Mouse (Mus musculus) neural tube, embryonic 14.5 days (tissue): ENCODE data around the gene Tmem247. TPM values are rescaled to one million over a fixed set of nuclear protein-coding genes. Genes with fewer than 3 reads are reported as not detected.

Experiments used
- ATAC-seq: fragments of 200-750 bp; cut with Nextera tagmentation; 2 replicates; pipeline ENCODE4 v1.8.0; 2017; ENCODE audit warnings: low read depth, mild to moderate bottlenecking, moderate TSS enrichment, moderate library complexity
- H3K27ac ChIP-seq: fragments of 300-500 bp; sonication (generic); 2 replicates; pipeline ENCODE4 v1.5.1; 2014; ENCODE audit warnings: low read depth, mild to moderate bottlenecking, control low read depth, low read length, moderate library complexity, mixed read lengths
- H3K27me3 ChIP-seq: fragments of 300-500 bp; sonication (generic); 2 replicates; pipeline ENCODE4 v1.6.1; 2014; ENCODE audit warnings: low read length; ENCODE audit not compliant: control insufficient read depth, insufficient read depth
- H3K36me3 ChIP-seq: fragments of 300-500 bp; sonication (generic); 2 replicates; pipeline ENCODE4 v1.6.1; 2014; ENCODE audit warnings: low read length, mixed read lengths; ENCODE audit not compliant: control insufficient read depth, insufficient read depth
- H3K4me1 ChIP-seq: fragments of 300-500 bp; sonication (generic); 2 replicates; pipeline ENCODE4 v1.6.1; 2014; ENCODE audit warnings: low read length; ENCODE audit not compliant: control insufficient read depth, insufficient read depth
- H3K4me2 ChIP-seq: fragments of 300-500 bp; sonication (generic); 2 replicates; pipeline ENCODE4 v1.6.1; 2014; ENCODE audit warnings: mild to moderate bottlenecking, low read depth, low read length, control low read depth
- H3K4me3 ChIP-seq: fragments of 300-500 bp; sonication (generic); 2 replicates; pipeline ENCODE4 v1.5.1; 2014; ENCODE audit warnings: low read depth, low read length, control low read depth, mixed read lengths
- H3K9ac ChIP-seq: fragments of 300-500 bp; sonication (generic); replicated peaks from 2 replicates; pipeline ENCODE4 v1.6.1; 2014; ENCODE audit warnings: low read depth, mild to moderate bottlenecking, control low read depth, low read length, mixed read lengths
- H3K9me3 ChIP-seq: fragments of 300-500 bp; sonication (generic); 2 replicates; pipeline ENCODE4 v1.6.1; 2016; ENCODE audit warnings: low read length; ENCODE audit not compliant: control insufficient read depth
- WGBS: fragments of 180-500 bp; shearing (Covaris S2); extraction: QIAGEN DNeasy Blood & Tissue Kit; methylation state at CpG from one replicate; pipeline ENCODE4 v1.1.7; 2014; 5-methylcytosine and 5-hydroxymethylcytosine counted together
- polyA plus RNA-seq: library from polyadenylated mRNA; unstranded; fragments of >200 nt; fragmentation: Nextera tagmentation; extraction: Ambion mirVana; gene quantifications from 2 replicates; pipeline ENCODE4 v1.2.1, GENCODE M21; 2014

Gene Tmem247
- polyA plus RNA-seq, 1 experiment from 2014 or later: not detected

DNA sequence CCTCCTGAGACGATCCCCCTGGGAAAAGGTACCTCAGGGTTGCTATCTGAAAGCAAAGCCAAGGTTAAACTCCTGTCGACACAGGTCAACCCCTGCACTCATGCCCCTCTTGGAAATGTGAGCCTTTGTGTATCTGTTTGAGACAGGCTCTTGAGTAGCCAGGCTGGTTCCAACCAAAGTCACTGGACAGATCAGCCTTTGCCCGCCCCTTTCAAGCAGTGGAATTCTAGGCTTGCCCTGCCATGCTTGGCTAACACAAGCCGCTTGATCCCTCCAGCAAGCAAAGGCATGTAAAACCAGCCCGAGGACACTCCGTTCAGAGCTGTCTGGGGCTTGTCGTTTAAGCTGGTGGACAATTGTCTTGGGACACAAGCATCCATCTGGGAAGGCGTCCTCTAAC lies 8.8 kb upstream of the Tmem247 start:
- no peak for ATAC-seq
- Histone ChIP-seq H3K27me3 (no peaks in the 10 kb centered on the region), H3K4me3 (no peak overlapping the region), H3K9ac (no peak overlapping the region), H3K4me2 (no peak overlapping the region), H3K27ac (no peak overlapping the region), H3K4me1 (peaks cover 11% of the 10 kb centered on the region; the same call in 1 of the 2 replicates), H3K9me3 (no peaks in the 10 kb centered on the region), H3K36me3 (no peaks in the 10 kb centered on the region)
- 76% methylated on average over 8 of the region's 8 CpGs for WGBS

DNA sequence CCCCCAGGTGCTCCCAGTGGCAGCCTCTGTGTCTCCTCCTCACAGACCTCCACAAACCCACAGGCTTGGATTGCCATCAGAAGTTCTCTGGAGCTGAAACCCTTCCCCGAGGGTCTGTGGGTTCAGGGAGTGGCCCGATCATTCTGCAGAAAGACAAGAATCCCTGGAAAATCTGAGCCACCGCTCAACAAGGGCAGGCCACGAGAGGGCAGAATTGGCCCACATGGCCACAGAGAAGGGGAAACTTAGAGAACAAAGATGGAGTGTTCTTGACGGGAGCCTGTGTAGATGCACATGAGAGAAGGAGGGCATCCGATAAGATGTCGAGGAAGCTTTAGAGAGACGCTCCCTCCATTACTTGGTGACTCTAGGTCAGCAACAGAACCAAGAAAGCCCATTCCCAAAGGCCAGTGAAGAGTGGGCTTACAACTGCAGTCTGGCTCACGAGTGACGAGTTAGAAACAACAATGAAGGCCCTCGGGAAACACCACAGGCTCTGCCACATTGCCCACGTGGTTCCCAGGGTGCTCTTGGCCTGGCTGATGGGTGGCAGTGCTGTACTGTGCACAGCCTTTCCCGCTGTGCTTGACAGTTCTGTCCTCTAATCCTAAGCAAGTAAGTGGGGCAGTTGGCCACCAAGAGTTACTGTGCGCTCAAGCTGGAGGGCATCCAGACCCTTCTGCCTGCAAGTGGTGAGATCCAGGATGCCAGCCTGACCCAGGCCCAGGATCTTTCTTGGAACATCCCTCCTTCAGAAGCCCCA lies 7.2 kb upstream of the Tmem247 start:
- no peaks in the 10 kb centered on the region for H3K36me3 ChIP-seq
- H3K9me3 ChIP-seq: no peaks in the 10 kb centered on the region
- no peak for ATAC-seq
- H3K4me2 ChIP-seq: no peak overlapping the region
- H3K4me1 ChIP-seq: peaks cover 1% of the 10 kb centered on the region; the same call in 1 of the 2 replicates
- no peak overlapping the region for H3K27ac ChIP-seq
- H3K27me3 ChIP-seq: no peaks in the 10 kb centered on the region
- no peak overlapping the region for H3K9ac ChIP-seq
- 72% methylated on average over 14 of the region's 14 CpGs for WGBS
- no peak overlapping the region for H3K4me3 ChIP-seq

DNA sequence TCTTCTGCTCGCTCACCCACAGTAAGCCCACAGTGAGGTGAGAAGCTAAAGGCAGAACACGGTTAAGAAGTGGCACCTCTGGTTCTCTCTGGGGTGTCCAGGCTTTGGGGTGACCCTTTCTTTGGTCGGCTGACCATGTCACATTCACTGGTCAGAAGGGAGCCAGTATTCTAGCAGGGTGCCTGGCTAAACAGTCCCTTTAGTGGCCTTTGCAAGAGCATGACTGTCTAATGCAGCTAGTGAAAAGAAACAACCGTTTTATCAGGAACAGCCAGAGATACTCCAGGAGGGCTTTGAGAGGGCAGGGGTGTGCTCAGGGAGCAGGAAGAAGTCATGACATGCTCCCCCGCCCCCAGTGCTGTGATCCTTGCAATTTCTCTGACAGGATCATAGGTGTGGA lies 5.9 kb upstream of the Tmem247 start:
- Histone ChIP-seq H3K9ac (no peak overlapping the region), H3K4me1 (no peaks in the 10 kb centered on the region), H3K27me3 (no peaks in the 10 kb centered on the region), H3K36me3 (no peaks in the 10 kb centered on the region), H3K9me3 (no peaks in the 10 kb centered on the region), H3K4me3 (no peak overlapping the region), H3K4me2 (no peak overlapping the region), H3K27ac (no peak overlapping the region)
- 74% methylated on average over 5 of the region's 5 CpGs for WGBS
- ATAC-seq: no peak

DNA sequence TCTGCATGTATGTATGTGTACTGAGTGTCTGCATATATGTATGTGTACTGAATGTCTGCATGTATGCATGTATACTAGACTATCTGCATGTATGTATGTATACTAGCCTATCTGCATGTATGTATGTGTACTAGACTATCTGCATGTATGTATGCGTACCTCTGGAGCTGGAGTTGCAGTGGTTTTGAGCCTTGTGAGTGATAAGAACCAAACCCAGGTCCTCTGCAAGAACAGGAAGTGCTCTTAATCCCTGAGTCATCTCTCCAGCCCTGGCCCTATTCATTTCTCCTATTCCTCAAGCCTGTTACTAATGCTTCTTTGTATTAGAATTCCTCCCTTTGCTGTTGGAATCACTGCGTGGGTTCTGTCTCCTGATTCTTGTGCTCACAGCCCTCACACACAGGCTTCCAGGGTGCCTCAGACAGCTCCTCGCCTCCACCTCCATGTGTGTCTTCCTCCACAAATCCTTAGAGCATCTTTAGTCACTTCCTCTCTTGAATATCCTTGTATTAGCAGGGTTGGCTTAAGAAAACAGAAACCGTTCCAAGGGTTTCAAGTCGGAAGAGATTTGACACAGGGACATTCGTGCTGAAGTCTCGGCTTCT lies 4.0 kb upstream of the Tmem247 start:
- no peak for ATAC-seq
- H3K4me1 ChIP-seq: no peaks in the 10 kb centered on the region

DNA sequence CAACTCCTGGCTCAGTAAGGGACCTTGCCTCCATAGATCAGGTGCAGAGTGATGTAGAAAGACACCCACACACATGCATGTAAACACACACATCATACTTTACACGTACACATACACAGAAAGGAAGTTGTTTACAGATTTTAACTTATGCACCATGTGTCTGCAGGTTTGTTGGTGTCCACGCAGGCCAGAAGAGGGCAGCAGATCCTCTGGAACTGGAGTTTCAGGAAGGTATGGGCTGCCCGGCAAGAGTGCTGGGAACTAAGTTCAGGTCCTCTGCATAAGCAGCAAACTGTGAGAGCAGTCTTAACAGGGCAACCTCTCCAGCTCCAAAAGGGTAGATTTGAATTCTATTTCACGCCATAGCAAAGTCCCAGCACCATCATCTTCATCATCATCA lies 1.6 kb upstream of the Tmem247 start:
- H3K9me3 ChIP-seq: no peaks in the 10 kb centered on the region
- 76% methylated on average over 4 of the region's 4 CpGs for WGBS
- no peak overlapping the region for H3K27ac ChIP-seq
- no peaks in the 10 kb centered on the region for H3K36me3 ChIP-seq
- H3K4me1 ChIP-seq: no peaks in the 10 kb centered on the region
- H3K9ac ChIP-seq: no peak overlapping the region
- ATAC-seq: no peak
- H3K4me3 ChIP-seq: no peak overlapping the region
- no peak overlapping the region for H3K4me2 ChIP-seq
- no peaks in the 10 kb centered on the region for H3K27me3 ChIP-seq

More for the DNA sequence above, 4.0 kb upstream of the Tmem247 start:
- H3K4me2 ChIP-seq: no peak overlapping the region
- H3K9ac ChIP-seq: no peak overlapping the region
- no peaks in the 10 kb centered on the region for H3K36me3 ChIP-seq
- H3K27ac ChIP-seq: no peak overlapping the region
- H3K27me3 ChIP-seq: no peaks in the 10 kb centered on the region
- H3K9me3 ChIP-seq: no peaks in the 10 kb centered on the region
- H3K4me3 ChIP-seq: no peak overlapping the region
- WGBS: 84% methylated on average over 7 of the region's 7 CpGs

DNA sequence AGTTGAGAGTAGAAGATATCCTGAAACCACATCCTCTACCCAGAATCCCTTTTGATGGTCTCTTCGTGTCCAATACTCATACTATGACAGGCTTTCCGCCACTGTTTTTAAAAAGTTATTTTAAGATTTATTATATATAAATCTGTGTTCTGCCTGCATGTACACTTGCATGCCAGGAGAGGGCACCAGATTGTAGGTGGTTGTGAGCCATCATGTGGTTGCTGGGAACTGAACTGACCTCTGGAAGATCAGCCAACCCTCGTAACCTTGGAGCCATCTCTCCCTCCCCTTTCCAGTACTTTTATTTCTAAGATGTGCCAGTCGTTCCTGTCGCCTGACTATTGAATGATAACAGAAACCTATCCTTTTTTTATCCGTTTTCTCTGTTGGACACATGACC lies 1.6 kb downstream of the Tmem247 start:
- WGBS: 77% methylated on average over 6 of the region's 6 CpGs
- no peak for ATAC-seq

DNA sequence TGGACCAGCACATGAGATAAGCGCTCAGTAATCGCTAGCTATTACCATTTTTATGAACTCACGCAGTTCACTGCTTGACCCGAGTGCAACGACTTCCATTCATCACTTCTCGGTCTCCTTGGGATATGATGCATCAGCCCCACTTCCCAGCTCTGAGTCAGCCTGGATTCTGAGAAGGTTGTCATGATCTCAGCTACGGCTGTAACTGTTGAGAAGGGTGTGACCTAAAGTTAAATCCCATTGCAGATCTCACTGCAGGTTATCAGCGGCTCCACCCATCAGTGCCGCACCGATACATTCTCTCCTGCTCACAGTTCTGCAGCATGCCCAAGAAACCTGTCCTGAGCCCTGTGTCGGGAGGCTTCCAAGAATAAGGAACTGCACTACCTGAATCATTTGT lies 2.6 kb downstream of the Tmem247 start:
- Histone ChIP-seq H3K4me3 (no peak overlapping the region), H3K27me3 (no peaks in the 10 kb centered on the region), H3K36me3 (no peaks in the 10 kb centered on the region), H3K4me1 (no peaks in the 10 kb centered on the region), H3K4me2 (no peak overlapping the region), H3K9ac (no peak overlapping the region), H3K27ac (no peak overlapping the region), H3K9me3 (no peaks in the 10 kb centered on the region)
- 82% methylated on average over 11 of the region's 11 CpGs for WGBS
- no peak for ATAC-seq

More for the DNA sequence above, 1.6 kb downstream of the Tmem247 start:
- Histone ChIP-seq H3K9ac (no peak overlapping the region), H3K4me3 (no peak overlapping the region), H3K4me1 (no peaks in the 10 kb centered on the region), H3K9me3 (no peaks in the 10 kb centered on the region), H3K27ac (no peak overlapping the region), H3K27me3 (no peaks in the 10 kb centered on the region), H3K36me3 (no peaks in the 10 kb centered on the region), H3K4me2 (no peak overlapping the region)

DNA sequence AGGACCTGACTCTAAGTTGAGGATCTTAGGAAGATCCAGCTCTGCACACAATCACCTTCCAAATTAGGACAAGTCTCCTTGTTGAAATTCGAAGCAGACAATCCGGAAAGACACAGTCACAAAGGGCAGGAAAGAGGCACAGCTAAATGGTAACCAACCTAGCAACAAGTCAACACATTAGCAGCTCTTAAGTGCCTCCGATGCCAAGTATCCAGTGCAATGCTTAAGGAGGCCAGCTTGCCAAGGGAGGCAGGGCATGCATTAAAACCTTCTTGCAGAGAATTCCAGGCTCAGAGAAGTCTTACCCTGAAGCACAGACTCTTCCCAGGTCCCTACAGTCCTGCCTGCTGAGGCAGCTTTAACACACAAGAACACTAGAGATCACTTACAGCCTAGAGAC lies 7.5 kb downstream of the Tmem247 start:
- Histone ChIP-seq H3K27ac (0 out of 2 replicates have a peak overlapping the region, but pooled peaks have one; percentile 4), H3K4me1 (no peaks in the 10 kb centered on the region), H3K4me3 (no peak overlapping the region), H3K27me3 (no peaks in the 10 kb centered on the region), H3K36me3 (no peaks in the 10 kb centered on the region), H3K4me2 (no peak overlapping the region), H3K9ac (no peak overlapping the region), H3K9me3 (no peaks in the 10 kb centered on the region; the same call in 1 of the 2 replicates)
- no peak for ATAC-seq
- WGBS: 62% methylated on average over 3 of the region's 3 CpGs

DNA sequence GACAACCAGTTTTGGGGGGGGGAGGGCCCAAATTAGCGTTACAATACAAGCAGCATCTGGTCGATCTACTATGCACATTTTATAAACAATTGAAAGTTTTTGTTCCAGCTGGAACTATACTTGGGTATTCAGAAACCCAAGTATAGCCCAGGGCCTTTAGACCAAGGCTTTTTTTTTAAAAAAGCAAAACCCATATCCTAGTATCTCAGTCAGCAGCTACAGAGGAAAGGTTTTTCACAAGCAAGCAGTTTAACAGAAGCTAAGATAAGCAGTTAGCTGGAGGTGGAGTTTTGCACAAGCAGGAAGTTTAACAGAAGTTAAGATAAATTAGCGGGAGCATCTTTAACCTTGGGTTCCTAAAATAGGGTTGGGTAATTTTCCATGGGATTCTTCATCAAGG lies 9.7 kb downstream of the Tmem247 start:
- no peak overlapping the region for H3K4me3 ChIP-seq
- ATAC-seq: no peak
- no peaks in the 10 kb centered on the region for H3K36me3 ChIP-seq
- H3K27me3 ChIP-seq: no peaks in the 10 kb centered on the region
- H3K9me3 ChIP-seq: no peaks in the 10 kb centered on the region; the same call in 1 of the 2 replicates
- no peak overlapping the region for H3K9ac ChIP-seq
- H3K4me1 ChIP-seq: no peaks in the 10 kb centered on the region
- H3K27ac ChIP-seq: no peak overlapping the region
- H3K4me2 ChIP-seq: no peak overlapping the region
- 87% methylated on average over 3 of the region's 3 CpGs for WGBS
